ENCODE assay signal across 8 mouse cellular contexts in the genomic region with DNA sequence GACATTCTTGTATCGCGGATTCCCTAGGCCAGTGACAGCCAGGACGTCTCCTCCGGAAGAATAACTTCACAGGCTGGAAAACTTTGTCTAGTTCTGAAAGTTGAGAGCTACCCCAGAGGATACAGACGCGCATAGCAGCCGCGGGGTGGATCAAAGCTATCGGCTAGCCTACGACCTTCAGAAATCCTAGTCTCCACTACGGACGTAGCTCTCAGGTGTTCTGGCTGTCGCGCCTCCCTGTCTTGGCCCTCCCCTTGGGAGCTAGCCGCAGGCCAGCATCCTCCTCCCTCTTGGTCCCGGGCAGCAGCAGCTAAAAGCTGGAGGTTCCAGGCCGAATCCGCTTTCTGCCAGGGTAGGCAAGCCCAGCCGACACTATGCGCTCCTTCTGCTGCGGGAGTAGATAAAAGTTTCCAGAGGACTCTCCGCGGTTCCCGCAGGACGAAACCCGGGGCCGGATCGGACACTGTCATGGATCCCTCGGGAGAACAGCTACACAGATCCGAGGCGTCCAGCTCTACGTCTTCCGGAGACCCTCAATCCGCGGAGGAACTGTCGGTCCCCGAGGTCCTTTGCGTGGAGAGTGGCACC. TPM values are rescaled to one million over a fixed set of nuclear protein-coding genes. Genes with fewer than 3 reads are reported as not detected.
DNase-seq lines count a peak whose midpoint lies in the region; ATAC-seq and TF ChIP-seq lines count a peak whose summit lies in the region.

No protein-coding gene starts in this region.

- H3K4me1 ChIP-seq in embryonic facial prominence, embryonic 14.5 days (ENCODE audit: control insufficient read depth, insufficient read depth, low read length) = peaks cover 8% of the 10 kb centered on the region
- peaks cover 14% of the 10 kb centered on the region for H3K4me1 ChIP-seq in hindbrain, embryonic 12.5 days
- H3K4me1 ChIP-seq in liver, embryonic 16.5 days (ENCODE audit: control insufficient read depth, low read depth, low read length) = no peaks in the 10 kb centered on the region; the same call in 1 of the 2 replicates
- H3K4me1 ChIP-seq in stomach, postnatal 0 days (replicated peaks; ENCODE audit: control insufficient read depth, insufficient read depth) = peaks cover 5% of the 10 kb centered on the region; the same call in 1 of the 2 replicates

- in situ Hi-C loops in Patski (cut with MboI; ENCODE audit: low pct_unique_long_range_greater_than_20kb) = no loop called here

- WGBS in embryonic facial prominence, embryonic 14.5 days = under 1% methylated on average over 32 of the region's 38 CpGs
- WGBS in hindbrain, embryonic 12.5 days = under 1% methylated on average over 38 of the region's 38 CpGs
- WGBS in liver, embryonic 16.5 days (ENCODE audit: insufficient replicate concordance) = under 1% methylated on average over 38 of the region's 38 CpGs
- WGBS in stomach, postnatal 0 days = 1% methylated on average over 38 of the region's 38 CpGs

- POLR2A ChIA-PET in Patski (lab: Charles Lee) = interaction anchor here (0.6 kb wide), 1 partner anchor 1344 kb away, joined by 3 read pairs; no protein-coding TSS in a partner anchor

- peak overlapping the region; percentile 50 for H3K4me3 ChIP-seq in embryonic facial prominence, embryonic 14.5 days (ENCODE audit: low read depth, low read length)
- H3K4me3 ChIP-seq in hindbrain, embryonic 12.5 days = peak overlapping the region; percentile 59
- H3K4me3 ChIP-seq in liver, embryonic 16.5 days (ENCODE audit: low read depth, low read length) = peak overlapping the region; percentile 40
- peak overlapping the region; percentile 58 for H3K4me3 ChIP-seq in stomach, postnatal 0 days (ENCODE audit: low read depth, low read length)

- CTCF ChIA-PET in Patski (lab: Charles Lee) = interaction anchor here (2.0 kb wide), 1 partner anchor 8 kb away, joined by 5 read pairs; no protein-coding TSS in a partner anchor

- H3K27me3 ChIP-seq in Patski = peaks cover 21% of the 10 kb centered on the region
- peaks cover 20% of the 10 kb centered on the region for H3K27me3 ChIP-seq in embryonic facial prominence, embryonic 14.5 days (replicated peaks; ENCODE audit: control insufficient read depth, insufficient read depth, low read length)
- peaks cover 34% of the 10 kb centered on the region for H3K27me3 ChIP-seq in hindbrain, embryonic 12.5 days
- peaks cover 36% of the 10 kb centered on the region for H3K27me3 ChIP-seq in liver, embryonic 16.5 days (ENCODE audit: control insufficient read depth, insufficient read depth, low read depth, low read length)
- H3K27me3 ChIP-seq in stomach, postnatal 0 days (ENCODE audit: control insufficient read depth, insufficient read depth, low read length) = no peaks in the 10 kb centered on the region

- peak overlapping the region; percentile 100 for H3K4me2 ChIP-seq in embryonic facial prominence, embryonic 14.5 days (ENCODE audit: low read depth, low read length)
- peak overlapping the region; percentile 100 for H3K4me2 ChIP-seq in hindbrain, embryonic 12.5 days (replicated peaks)
- H3K4me2 ChIP-seq in liver, embryonic 16.5 days (ENCODE audit: low read depth, low read length) = peak overlapping the region; percentile 66
- H3K4me2 ChIP-seq in stomach, postnatal 0 days (replicated peaks; ENCODE audit: low read depth) = peak overlapping the region; percentile 100

- H3K36me3 ChIP-seq in embryonic facial prominence, embryonic 14.5 days (ENCODE audit: control insufficient read depth, insufficient read depth, low read length) = no peaks in the 10 kb centered on the region
- H3K36me3 ChIP-seq in hindbrain, embryonic 12.5 days = no peaks in the 10 kb centered on the region
- no peaks in the 10 kb centered on the region for H3K36me3 ChIP-seq in liver, embryonic 16.5 days (ENCODE audit: control insufficient read depth, insufficient read depth)
- no peaks in the 10 kb centered on the region for H3K36me3 ChIP-seq in stomach, postnatal 0 days (ENCODE audit: control insufficient read depth, insufficient read depth, low read length)

- H3K27ac ChIP-seq in embryonic facial prominence, embryonic 14.5 days (replicated peaks; ENCODE audit: low read depth, low read length) = no peak overlapping the region
- no peak overlapping the region for H3K27ac ChIP-seq in hindbrain, embryonic 12.5 days
- H3K27ac ChIP-seq in liver, embryonic 16.5 days (ENCODE audit: low read length) = no peak overlapping the region
- H3K27ac ChIP-seq in stomach, postnatal 0 days (replicated peaks) = no peak overlapping the region

- no peaks in the 10 kb centered on the region for H3K9me3 ChIP-seq in embryonic facial prominence, embryonic 14.5 days (ENCODE audit: control insufficient read depth, low read length)
- H3K9me3 ChIP-seq in hindbrain, embryonic 12.5 days (replicated peaks) = no peaks in the 10 kb centered on the region
- no peaks in the 10 kb centered on the region for H3K9me3 ChIP-seq in liver, embryonic 16.5 days (replicated peaks; ENCODE audit: control insufficient read depth, low read length)
- no peaks in the 10 kb centered on the region for H3K9me3 ChIP-seq in stomach, postnatal 0 days (ENCODE audit: control insufficient read depth, low read length)

- no peak for TF ChIP-seq EP300 in stomach, postnatal 0 days (optimal IDR thresholded peaks at IDR 0.05)

- peak; percentile 3 for DNase-seq in kidney, adult 9 months
- no peak for DNase-seq in kidney, postnatal 25 days
- no peak for DNase-seq in Patski (ENCODE audit: low read depth, low spot score)
- DNase-seq in embryonic facial prominence, embryonic 14.5 days (ENCODE audit: low spot score) = peak; percentile 47
- peak; percentile 43 for DNase-seq in stomach, postnatal 0 days (ENCODE audit: low spot score)
- no peak for DNase-seq in cerebellum, adult 11 months

- no peak for TF ChIP-seq CTCF in Patski (IDR thresholded peaks at IDR 0.05)
- TF ChIP-seq CTCF in stomach, postnatal 0 days (IDR thresholded peaks at IDR 0.05; ENCODE audit: low read depth) = no peak

- peak overlapping the region; percentile 56 for H3K9ac ChIP-seq in embryonic facial prominence, embryonic 14.5 days (ENCODE audit: low read depth, low read length)
- H3K9ac ChIP-seq in hindbrain, embryonic 12.5 days = peak overlapping the region; percentile 61
- H3K9ac ChIP-seq in liver, embryonic 16.5 days (ENCODE audit: low read depth, low read length) = peak overlapping the region; percentile 44; the same call in 1 of the 2 replicates
- H3K9ac ChIP-seq in stomach, postnatal 0 days (ENCODE audit: low read length) = peak overlapping the region; percentile 47

- ATAC-seq in Patski = peak; percentile 17
- ATAC-seq in embryonic facial prominence, embryonic 14.5 days (ENCODE audit: low read depth) = peak; percentile 68
- ATAC-seq in hindbrain, embryonic 12.5 days (ENCODE audit: low FRiP score) = peak; percentile 62
- peak; percentile 4; the same call in 1 of the 2 replicates for ATAC-seq in liver, embryonic 16.5 days (ENCODE audit: low read depth)
- peak; percentile 56; the same call in 1 of the 2 replicates for ATAC-seq in stomach, postnatal 0 days (ENCODE audit: low FRiP score, low TSS enrichment)

RNA-seq across cellular contexts. Expression of a gene that starts 9.6 kb away (rescaled TPM):
- polyA plus RNA-seq in Patski (2021) = not detected
- 0.46 and 1.5 TPM in 2 replicates for polyA plus RNA-seq in embryonic facial prominence, embryonic 14.5 days (2014; fragmentation: Nextera tagmentation; extraction: Ambion mirVana)
- 1.1 and 1.4 TPM in 2 replicates for polyA plus RNA-seq in hindbrain, embryonic 12.5 days (2016; fragmentation: Nextera tagmentation; extraction: Ambion mirVana)
- 1.9 and 3.0 TPM in 2 replicates for polyA plus RNA-seq in liver, embryonic 16.5 days (2015; fragmentation: Nextera tagmentation; extraction: Ambion mirVana)
- 0.05 and 0.21 TPM in 2 replicates for polyA plus RNA-seq in stomach, postnatal 0 days (2015; fragmentation: Nextera tagmentation; extraction: Ambion mirVana)

Comparison
In these comparisons a context has a peak if more than half of its experiments do, and no peak if none do; other contexts are left out.
1. DNase-seq: peak in kidney, adult 9 months (single experiment), embryonic facial prominence, embryonic 14.5 days (single experiment) and stomach, postnatal 0 days (single experiment); none in kidney, postnatal 25 days (0 of 2), Patski (single experiment) and cerebellum, adult 11 months (single experiment).
2. ATAC-seq: peak in every context shown above with its lines; median percentile 68 in embryonic facial prominence, embryonic 14.5 days; 62 in hindbrain, embryonic 12.5 days; 56 in stomach, postnatal 0 days; 17 in Patski; 4 in liver, embryonic 16.5 days.
3. Peak in every context shown above with its lines, with median percentiles within 50 percentile points of each other: H3K4me2 ChIP-seq, H3K4me3 ChIP-seq and H3K9ac ChIP-seq.